Mouse (Mus musculus): ENCODE data around the gene Iffo2. TPM values are rescaled to one million over a fixed set of nuclear protein-coding genes. Genes with fewer than 3 reads are reported as not detected.

The Iffo2 gene
- polyA plus RNA-seq, 1 experiment from 2014 or later = 2.5 TPM

DNA sequence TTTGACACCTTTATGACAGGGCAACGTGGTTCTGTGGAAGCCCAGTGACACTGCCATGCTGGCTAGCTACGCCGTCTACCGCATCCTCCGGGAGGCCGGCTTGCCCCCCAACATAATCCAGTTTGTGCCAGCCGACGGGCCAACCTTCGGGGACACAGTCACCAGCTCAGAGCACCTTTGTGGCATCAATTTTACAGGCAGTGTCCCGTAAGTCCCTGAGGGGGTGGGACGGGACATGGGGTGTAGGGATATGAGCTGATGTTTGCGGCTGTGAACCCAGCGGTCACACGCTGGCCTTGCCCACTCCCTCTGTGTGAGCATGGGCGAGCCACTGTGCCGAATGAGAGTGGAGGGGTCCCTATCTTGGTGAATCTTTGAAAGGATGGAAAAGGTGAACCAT, 108.0 kb downstream of the Iffo2 start:
- Histone ChIP-seq H3K27me3 (ENCODE audit: control insufficient read depth, insufficient read depth, low read length) (peaks cover 6% of the 10 kb centered on the region), H3K36me3 (ENCODE audit: control insufficient read depth, insufficient read depth, low read length) (no peaks in the 10 kb centered on the region), H3K4me2 (ENCODE audit: low read depth, low read length, severe bottlenecking) (no peak overlapping the region), H3K9ac (ENCODE audit: low read length) (no peak overlapping the region), H3K27ac (ENCODE audit: low read depth, low read length) (no peak overlapping the region), H3K4me1 (replicated peaks; ENCODE audit: control insufficient read depth, insufficient read depth, low read length) (peaks cover 15% of the 10 kb centered on the region), H3K4me3 (ENCODE audit: low read depth, low read length) (no peak overlapping the region), H3K9me3 (ENCODE audit: control insufficient read depth, low read length) (no peaks in the 10 kb centered on the region)
- WGBS = 92% methylated on average over 16 of the region's 16 CpGs
- no peak for DNase-seq (ENCODE audit: low spot score)
- no peak for ATAC-seq (replicated peaks; ENCODE audit: low FRiP score)

GRCm38 (mm10) chr4:139639801-139640200, 109.5 kb downstream of the Iffo2 start:
- Histone ChIP-seq H3K27me3 (ENCODE audit: control insufficient read depth, insufficient read depth, low read length) (peaks cover 8% of the 10 kb centered on the region), H3K9me3 (ENCODE audit: control insufficient read depth, low read length) (no peaks in the 10 kb centered on the region), H3K9ac (ENCODE audit: low read length) (no peak overlapping the region), H3K36me3 (ENCODE audit: control insufficient read depth, insufficient read depth, low read length) (no peaks in the 10 kb centered on the region), H3K4me1 (replicated peaks; ENCODE audit: control insufficient read depth, insufficient read depth, low read length) (peaks cover 15% of the 10 kb centered on the region), H3K27ac (ENCODE audit: low read depth, low read length) (no peak overlapping the region), H3K4me2 (ENCODE audit: low read depth, low read length, severe bottlenecking) (no peak overlapping the region), H3K4me3 (ENCODE audit: low read depth, low read length) (no peak overlapping the region)
- WGBS = 41% methylated on average over 12 of the region's 12 CpGs
- DNase-seq (ENCODE audit: low spot score) = no peak
- ATAC-seq (replicated peaks; ENCODE audit: low FRiP score) = no peak

DNA sequence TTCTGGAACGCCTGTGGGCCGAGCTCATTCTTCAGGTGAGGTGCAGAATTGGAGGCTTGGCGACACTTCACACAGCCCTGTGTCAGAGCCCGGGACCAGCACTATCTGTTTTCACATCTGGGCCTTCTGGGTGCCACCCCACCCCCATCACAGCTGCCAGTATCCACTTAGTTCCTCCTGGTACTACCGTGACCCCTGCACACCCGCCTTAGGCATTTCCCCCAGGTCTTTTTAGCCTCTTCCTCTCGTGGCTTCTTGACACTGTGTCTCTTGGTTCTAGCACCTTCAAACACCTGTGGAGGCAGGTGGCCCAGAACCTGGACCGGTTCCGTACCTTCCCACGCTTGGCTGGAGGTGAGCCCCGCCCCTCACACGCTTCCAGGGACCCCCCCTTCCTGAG, 110.0 kb downstream of the Iffo2 start:
- 70% methylated on average over 12 of the region's 12 CpGs for WGBS
- ATAC-seq (replicated peaks; ENCODE audit: low FRiP score) (no peak), DNase-seq (ENCODE audit: low spot score) (no peak)
- H3K4me1 ChIP-seq (replicated peaks; ENCODE audit: control insufficient read depth, insufficient read depth, low read length) = peaks cover 15% of the 10 kb centered on the region
- no peak overlapping the region for H3K9ac ChIP-seq (ENCODE audit: low read length)
- peaks cover 8% of the 10 kb centered on the region for H3K27me3 ChIP-seq (ENCODE audit: control insufficient read depth, insufficient read depth, low read length)
- no peaks in the 10 kb centered on the region for H3K36me3 ChIP-seq (ENCODE audit: control insufficient read depth, insufficient read depth, low read length)
- H3K9me3 ChIP-seq (ENCODE audit: control insufficient read depth, low read length) = no peaks in the 10 kb centered on the region
- H3K4me3 ChIP-seq (ENCODE audit: low read depth, low read length) = no peak overlapping the region
- no peak overlapping the region for H3K27ac ChIP-seq (ENCODE audit: low read depth, low read length)
- no peak overlapping the region for H3K4me2 ChIP-seq (ENCODE audit: low read depth, low read length, severe bottlenecking)

DNA sequence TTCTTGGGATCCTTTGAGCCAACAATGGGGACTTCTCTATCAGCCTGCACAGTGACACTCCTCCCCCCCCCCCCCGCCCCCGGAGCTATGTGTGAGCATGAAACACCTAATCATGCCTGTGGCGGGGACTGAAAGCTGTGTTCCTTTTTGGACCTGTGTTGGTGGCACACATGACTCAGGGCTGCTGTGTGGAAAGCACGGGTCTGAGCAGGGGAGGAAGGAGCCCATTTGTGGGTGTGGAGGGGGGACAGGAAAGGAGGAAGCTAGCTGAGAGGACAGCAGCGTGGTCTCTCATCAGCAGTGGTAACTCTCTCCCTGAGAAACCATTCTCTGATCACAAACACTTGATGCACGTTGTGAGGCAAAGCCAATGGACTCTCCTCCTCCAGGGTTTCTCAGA, 110.4 kb downstream of the Iffo2 start:
- Histone ChIP-seq H3K9ac (ENCODE audit: low read length) (no peak overlapping the region), H3K36me3 (ENCODE audit: control insufficient read depth, insufficient read depth, low read length) (no peaks in the 10 kb centered on the region), H3K4me3 (ENCODE audit: low read depth, low read length) (no peak overlapping the region), H3K27me3 (ENCODE audit: control insufficient read depth, insufficient read depth, low read length) (peaks cover 8% of the 10 kb centered on the region), H3K4me2 (ENCODE audit: low read depth, low read length, severe bottlenecking) (no peak overlapping the region), H3K27ac (ENCODE audit: low read depth, low read length) (no peak overlapping the region), H3K4me1 (replicated peaks; ENCODE audit: control insufficient read depth, insufficient read depth, low read length) (peaks cover 15% of the 10 kb centered on the region), H3K9me3 (ENCODE audit: control insufficient read depth, low read length) (no peaks in the 10 kb centered on the region)
- ATAC-seq (replicated peaks; ENCODE audit: low FRiP score) (no peak), DNase-seq (ENCODE audit: low spot score) (no peak)
- WGBS = 65% methylated on average over 6 of the region's 6 CpGs

DNA sequence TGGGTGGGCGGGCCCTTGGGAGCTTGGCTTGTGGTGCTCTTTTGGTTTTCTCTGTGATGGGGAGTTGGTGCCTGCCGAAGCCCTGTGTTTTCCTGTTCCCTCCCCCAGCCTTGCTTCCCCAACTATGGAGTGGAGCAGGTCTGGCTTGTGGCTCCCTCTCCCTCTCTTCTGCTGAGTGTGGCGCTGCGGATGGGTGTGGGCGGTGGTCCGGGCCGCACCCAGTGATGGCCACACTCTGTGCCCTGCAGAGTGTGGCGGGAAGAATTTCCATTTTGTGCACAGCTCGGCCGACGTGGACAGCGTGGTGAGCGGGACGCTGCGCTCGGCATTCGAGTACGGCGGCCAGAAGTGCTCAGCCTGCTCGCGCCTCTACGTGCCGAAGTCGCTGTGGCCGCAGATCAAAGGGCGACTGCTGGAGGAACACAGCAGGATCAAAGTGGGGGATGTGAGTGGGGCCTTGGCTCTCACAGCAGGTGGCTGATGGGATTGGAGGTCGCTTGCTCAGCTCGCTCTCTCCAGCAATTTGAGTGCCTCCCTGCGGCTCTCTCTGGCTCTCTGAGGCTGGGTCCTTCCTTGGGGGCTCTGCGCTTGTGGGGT, 111.6 kb downstream of the Iffo2 start:
- ATAC-seq (replicated peaks; ENCODE audit: low FRiP score) = 0 out of 2 replicates have a peak, but pooled peaks have one; percentile 53
- WGBS = 1% methylated on average over 30 of the region's 30 CpGs

GRCm38 (mm10) chr4:139643972-139644371, 113.6 kb downstream of the Iffo2 start:
- H3K4me1 ChIP-seq (replicated peaks; ENCODE audit: control insufficient read depth, insufficient read depth, low read length) = peaks cover 15% of the 10 kb centered on the region
- no peaks in the 10 kb centered on the region for H3K9me3 ChIP-seq (ENCODE audit: control insufficient read depth, low read length)
- 13% methylated on average over 9 of the region's 9 CpGs for WGBS
- ATAC-seq (replicated peaks; ENCODE audit: low FRiP score) = no peak; the same call in 1 of the 2 replicates
- H3K4me2 ChIP-seq (ENCODE audit: low read depth, low read length, severe bottlenecking) = no peak overlapping the region
- H3K4me3 ChIP-seq (ENCODE audit: low read depth, low read length) = no peak overlapping the region
- H3K27me3 ChIP-seq (ENCODE audit: control insufficient read depth, insufficient read depth, low read length) = peaks cover 8% of the 10 kb centered on the region
- H3K36me3 ChIP-seq (ENCODE audit: control insufficient read depth, insufficient read depth, low read length) = no peaks in the 10 kb centered on the region
- H3K9ac ChIP-seq (ENCODE audit: low read length) = no peak overlapping the region
- peak; percentile 94 for DNase-seq (ENCODE audit: low spot score)
- no peak overlapping the region for H3K27ac ChIP-seq (ENCODE audit: low read depth, low read length)

More for the DNA sequence above, 111.6 kb downstream of the Iffo2 start:
- DNase-seq (ENCODE audit: low spot score) = peak; percentile 72
- peaks cover 15% of the 10 kb centered on the region for H3K4me1 ChIP-seq (replicated peaks; ENCODE audit: control insufficient read depth, insufficient read depth, low read length)
- H3K4me3 ChIP-seq (ENCODE audit: low read depth, low read length) = no peak overlapping the region
- H3K36me3 ChIP-seq (ENCODE audit: control insufficient read depth, insufficient read depth, low read length) = no peaks in the 10 kb centered on the region
- H3K27ac ChIP-seq (ENCODE audit: low read depth, low read length) = no peak overlapping the region
- H3K9me3 ChIP-seq (ENCODE audit: control insufficient read depth, low read length) = no peaks in the 10 kb centered on the region
- peak overlapping the region; percentile 43 for H3K9ac ChIP-seq (ENCODE audit: low read length)
- peak overlapping the region; percentile 46 for H3K4me2 ChIP-seq (ENCODE audit: low read depth, low read length, severe bottlenecking)
- H3K27me3 ChIP-seq (ENCODE audit: control insufficient read depth, insufficient read depth, low read length) = peaks cover 8% of the 10 kb centered on the region

GRCm38 (mm10) chr4:139646916-139647315, 116.6 kb downstream of the Iffo2 start:
- Histone ChIP-seq H3K4me1 (replicated peaks; ENCODE audit: control insufficient read depth, insufficient read depth, low read length) (peaks cover 5% of the 10 kb centered on the region), H3K27me3 (ENCODE audit: control insufficient read depth, insufficient read depth, low read length) (peaks cover 2% of the 10 kb centered on the region), H3K27ac (ENCODE audit: low read depth, low read length) (no peak overlapping the region), H3K9ac (ENCODE audit: low read length) (no peak overlapping the region), H3K4me3 (ENCODE audit: low read depth, low read length) (no peak overlapping the region), H3K9me3 (ENCODE audit: control insufficient read depth, low read length) (no peaks in the 10 kb centered on the region), H3K36me3 (ENCODE audit: control insufficient read depth, insufficient read depth, low read length) (no peaks in the 10 kb centered on the region), H3K4me2 (ENCODE audit: low read depth, low read length, severe bottlenecking) (no peak overlapping the region)
- ATAC-seq (replicated peaks; ENCODE audit: low FRiP score) = no peak
- no peak for DNase-seq (ENCODE audit: low spot score)
- WGBS = 83% methylated on average over 7 of the region's 7 CpGs

GRCm38 (mm10) chr4:139650086-139650743, 119.9 kb downstream of the Iffo2 start:
- Histone ChIP-seq H3K4me3 (ENCODE audit: low read depth, low read length) (no peak overlapping the region), H3K9ac (ENCODE audit: low read length) (no peak overlapping the region), H3K27me3 (ENCODE audit: control insufficient read depth, insufficient read depth, low read length) (no peaks in the 10 kb centered on the region), H3K9me3 (ENCODE audit: control insufficient read depth, low read length) (no peaks in the 10 kb centered on the region), H3K4me1 (replicated peaks; ENCODE audit: control insufficient read depth, insufficient read depth, low read length) (no peaks in the 10 kb centered on the region), H3K4me2 (ENCODE audit: low read depth, low read length, severe bottlenecking) (no peak overlapping the region), H3K27ac (ENCODE audit: low read depth, low read length) (no peak overlapping the region), H3K36me3 (ENCODE audit: control insufficient read depth, insufficient read depth, low read length) (no peaks in the 10 kb centered on the region)
- 81% methylated on average over 15 of the region's 15 CpGs for WGBS
- ATAC-seq (replicated peaks; ENCODE audit: low FRiP score) (no peak), DNase-seq (ENCODE audit: low spot score) (no peak)

DNA sequence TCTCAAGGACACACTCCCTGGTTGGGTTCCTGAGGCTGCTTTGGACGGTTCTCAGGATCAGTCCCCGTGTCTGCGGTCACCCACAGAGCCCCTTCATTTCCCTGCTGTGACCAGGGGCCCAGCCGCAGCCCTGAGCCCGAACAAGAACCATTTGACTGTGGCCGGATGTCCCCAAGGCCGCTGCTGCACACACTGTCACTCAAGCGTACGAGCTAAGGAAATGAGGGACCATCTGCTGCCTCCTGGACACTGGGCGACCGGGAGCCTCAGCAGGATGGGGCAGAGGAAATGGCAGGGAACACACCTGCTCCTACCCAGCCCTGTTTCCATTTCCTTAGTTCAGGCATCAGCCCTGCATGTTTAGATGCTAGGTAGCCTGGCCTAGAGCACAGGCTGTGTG, 120.6 kb downstream of the Iffo2 start:
- no peak for DNase-seq (ENCODE audit: low spot score)
- no peak for ATAC-seq (replicated peaks; ENCODE audit: low FRiP score)

More for the DNA sequence above, 120.6 kb downstream of the Iffo2 start:
- no peaks in the 10 kb centered on the region for H3K9me3 ChIP-seq (ENCODE audit: control insufficient read depth, low read length)
- no peaks in the 10 kb centered on the region for H3K4me1 ChIP-seq (replicated peaks; ENCODE audit: control insufficient read depth, insufficient read depth, low read length)
- H3K27ac ChIP-seq (ENCODE audit: low read depth, low read length) = no peak overlapping the region
- no peaks in the 10 kb centered on the region for H3K36me3 ChIP-seq (ENCODE audit: control insufficient read depth, insufficient read depth, low read length)
- no peak overlapping the region for H3K9ac ChIP-seq (ENCODE audit: low read length)
- no peak overlapping the region for H3K4me2 ChIP-seq (ENCODE audit: low read depth, low read length, severe bottlenecking)
- 79% methylated on average over 11 of the region's 11 CpGs for WGBS
- H3K27me3 ChIP-seq (ENCODE audit: control insufficient read depth, insufficient read depth, low read length) = no peaks in the 10 kb centered on the region
- no peak overlapping the region for H3K4me3 ChIP-seq (ENCODE audit: low read depth, low read length)

Data from forebrain, embryonic 11.5 days (tissue).